Mouse (Mus musculus) spleen, postnatal 14 days (tissue): Measurements from ENCODE around the gene Ghrl.

ENCODE experiments used
- DNase-seq, 2 experiments: peaks; one replicate each; pipeline ENCODE4 v3.0.0; 2021 to 2022; ENCODE audit warnings: low spot score in 2 of 2

Gene Ghrl

DNA sequence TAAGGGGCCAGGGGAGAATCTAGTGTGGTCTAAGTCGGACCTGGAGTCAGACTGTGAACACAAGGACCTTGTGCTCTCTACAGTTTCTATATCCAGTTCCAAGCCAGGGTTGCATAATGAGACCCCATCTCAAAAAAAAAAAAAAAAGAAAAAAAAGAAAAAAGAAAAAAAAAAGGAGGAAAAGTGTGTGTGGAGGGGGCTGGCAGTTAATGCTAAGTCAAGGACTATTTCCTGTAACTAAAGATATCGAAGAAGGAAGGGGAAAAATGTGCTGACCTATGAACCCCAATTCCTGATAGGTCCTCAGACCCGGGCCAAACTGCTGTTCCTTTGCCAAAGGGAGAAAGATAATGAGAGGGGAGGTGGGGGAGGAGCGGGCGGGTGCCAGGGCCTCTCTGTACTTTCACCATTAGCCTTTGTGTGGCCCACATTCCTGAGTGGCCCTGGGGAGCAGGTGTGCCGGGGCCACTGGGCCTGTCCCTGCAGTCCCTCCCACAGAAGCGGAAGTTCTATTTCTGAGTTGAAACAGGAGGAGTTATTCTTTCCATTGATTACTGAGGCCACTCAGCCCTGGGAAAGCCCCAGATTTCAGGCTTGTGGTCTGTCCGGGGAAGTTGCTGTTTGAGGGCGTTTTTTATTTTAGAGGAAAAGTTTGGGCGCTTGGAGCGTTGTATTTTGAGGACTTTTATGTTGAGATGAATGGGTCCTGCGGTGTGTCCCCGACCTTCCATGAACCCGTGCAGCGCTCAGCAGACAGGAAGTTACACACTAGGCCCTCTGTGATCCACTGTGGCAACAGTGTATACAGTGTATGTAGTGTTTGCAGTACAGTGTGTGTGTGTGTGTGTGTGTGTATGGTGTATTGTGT is 51.2 kb downstream of the Ghrl start:
- no peak for DNase-seq

DNA sequence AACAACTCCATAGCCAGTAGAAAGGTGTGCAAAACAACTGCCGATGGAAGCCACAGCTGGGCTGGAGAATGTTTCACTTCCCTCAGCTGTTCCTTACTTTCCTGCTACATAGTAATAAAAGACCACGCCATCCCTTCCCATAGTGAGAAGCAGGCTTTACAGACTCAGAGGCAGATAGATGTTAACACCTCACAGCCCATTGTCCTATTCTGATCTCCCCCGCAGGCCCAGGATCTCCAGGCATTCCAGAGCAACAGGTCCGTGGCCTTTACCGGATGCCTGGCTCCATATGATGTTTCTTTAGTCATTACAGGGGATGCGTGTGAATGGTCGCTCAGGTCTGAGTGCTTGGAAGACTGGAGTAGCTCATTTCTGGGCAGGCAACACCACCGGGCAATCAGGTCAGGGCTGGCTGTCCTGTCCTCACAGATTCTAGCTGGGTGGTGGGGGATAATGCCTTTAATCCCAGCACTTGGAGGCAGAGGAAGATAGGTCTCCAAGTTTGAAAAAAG is 52.0 kb downstream of the Ghrl start:
- DNase-seq, result no peak
